Mouse (Mus musculus): ENCODE measurements at regions not wholly inside any gene's neighbourhood (a gene's known extent, or its start where the extent isn't known, plus 50 kb on each side); places are given as distances from the start of the nearest gene placed in this dataset.

DNA sequence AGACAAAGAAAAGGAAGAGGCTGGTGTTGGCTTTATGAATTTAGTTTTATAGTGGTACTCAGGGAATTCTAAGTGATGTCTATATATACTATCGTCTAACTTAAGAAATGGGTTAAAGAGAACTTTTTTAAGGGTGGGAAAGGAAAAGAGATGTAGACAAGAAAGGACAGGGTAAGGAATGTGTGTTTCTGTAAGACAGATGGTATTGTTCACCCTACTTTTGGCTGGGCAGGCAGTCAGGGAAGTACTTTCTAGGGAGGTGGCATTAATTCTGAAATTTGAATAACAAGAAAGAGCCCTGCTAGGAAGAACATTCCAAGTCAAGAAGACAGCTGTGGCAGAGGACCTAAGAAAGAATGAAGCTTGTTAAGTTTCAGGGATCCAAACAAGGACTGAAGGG lies 263.0 kb downstream of the Pik3r1 start:
- DNase-seq (ENCODE audit: low read depth), result no peak

DNA sequence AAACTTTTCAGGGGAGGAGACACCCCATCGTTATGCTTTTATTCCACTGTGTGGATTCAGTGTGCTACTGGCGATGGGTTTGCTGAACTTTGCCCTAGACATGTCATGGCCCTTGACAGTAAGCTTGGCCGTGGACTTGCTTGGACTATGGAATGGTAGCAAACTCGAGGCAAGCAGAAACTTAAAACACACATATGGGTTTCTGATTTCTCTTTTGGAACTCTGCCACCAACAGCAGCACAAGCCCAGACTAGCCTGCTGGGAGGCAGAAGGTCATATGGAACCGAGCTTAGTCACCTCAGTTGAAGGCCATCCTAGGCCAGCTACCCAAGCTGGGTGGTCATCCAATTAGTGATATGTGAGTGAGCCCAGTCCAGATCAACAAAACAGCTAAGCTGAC lies 263.8 kb downstream of the Pik3r1 start:
- no peak for DNase-seq (ENCODE audit: low read depth)

DNA sequence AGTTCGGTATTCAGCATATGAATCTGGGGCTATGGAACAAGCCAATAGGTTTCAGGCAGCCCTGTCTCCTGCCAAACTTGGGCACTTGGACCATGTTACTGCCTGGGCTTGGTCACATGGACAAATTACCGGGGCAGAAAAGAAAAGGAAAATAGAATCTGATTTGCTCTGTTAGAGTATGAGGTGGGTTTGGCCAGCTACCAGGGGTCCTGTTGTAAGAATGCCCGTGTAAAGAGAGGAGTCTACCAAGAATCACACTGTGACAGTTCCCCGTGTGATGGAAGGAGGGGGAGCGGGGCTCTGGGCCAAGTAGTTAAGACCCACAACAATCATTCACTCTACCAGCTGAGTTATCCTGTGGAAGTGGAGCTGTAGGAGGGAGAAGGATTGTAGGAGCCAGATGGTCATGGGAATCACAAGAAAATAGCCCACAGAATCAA lies 266.2 kb downstream of the Pik3r1 start:
- DNase-seq (ENCODE audit: low read depth), result no peak

DNA sequence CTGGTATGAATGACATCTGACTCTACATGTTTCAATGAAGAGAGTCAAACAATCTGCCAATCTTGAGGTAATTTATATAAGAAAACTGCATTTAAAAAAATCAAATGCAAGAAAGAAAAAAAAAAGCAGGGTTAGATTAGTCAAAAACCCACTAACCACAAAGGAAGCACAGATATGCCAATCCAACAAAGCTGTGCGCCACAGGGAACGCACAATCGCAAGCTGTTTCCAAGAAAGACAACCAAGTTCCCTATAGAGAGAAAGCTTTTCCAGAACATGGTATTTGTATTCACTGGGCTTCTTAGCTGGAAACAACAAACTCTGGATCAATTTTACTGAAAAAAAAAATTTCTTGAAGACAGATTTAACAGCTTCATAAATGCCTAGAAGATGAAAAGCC lies 267.0 kb downstream of the Pik3r1 start:
- no peak for DNase-seq (ENCODE audit: low read depth)

DNA sequence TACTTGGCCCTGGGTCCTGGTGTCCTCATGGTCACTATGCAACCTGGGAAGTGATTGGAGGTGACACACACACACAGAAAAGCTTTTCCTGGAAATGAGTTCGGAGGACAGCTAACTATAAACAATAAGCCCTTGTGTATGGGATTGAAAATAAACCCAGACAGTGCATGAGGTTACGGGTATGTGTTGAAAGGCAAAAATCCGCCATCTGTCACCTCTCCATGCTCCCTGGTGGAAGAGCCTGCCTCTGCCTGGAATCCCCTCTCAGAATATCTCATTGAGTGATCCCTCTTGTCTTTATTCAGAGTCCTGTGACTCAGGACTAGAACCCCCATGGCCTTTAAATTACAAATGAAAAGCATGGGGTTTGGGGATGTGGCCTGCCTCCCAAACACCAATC lies 276.2 kb downstream of the Pik3r1 start:
- no peak for DNase-seq (ENCODE audit: low read depth)

DNA sequence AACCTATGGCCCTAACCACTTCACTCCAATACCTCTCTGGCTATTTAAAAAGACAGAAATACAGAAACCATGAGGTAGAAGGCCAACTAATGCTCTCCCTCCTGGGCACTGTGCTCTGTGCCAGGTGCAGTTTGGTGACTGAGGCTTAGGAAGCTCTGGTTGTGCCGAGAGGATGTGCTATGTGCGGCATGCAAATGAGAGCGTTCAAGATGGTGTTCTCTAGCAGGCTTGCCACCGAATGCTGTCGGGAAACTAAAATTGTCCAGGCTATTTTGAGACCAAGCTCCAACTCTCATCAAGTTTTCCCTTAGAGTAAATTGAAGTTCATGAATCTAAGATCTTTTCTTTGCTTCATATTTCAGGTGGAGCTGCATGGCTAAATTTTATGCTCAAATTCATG lies 277.1 kb downstream of the Pik3r1 start:
- no peak for DNase-seq (ENCODE audit: low read depth)

DNA sequence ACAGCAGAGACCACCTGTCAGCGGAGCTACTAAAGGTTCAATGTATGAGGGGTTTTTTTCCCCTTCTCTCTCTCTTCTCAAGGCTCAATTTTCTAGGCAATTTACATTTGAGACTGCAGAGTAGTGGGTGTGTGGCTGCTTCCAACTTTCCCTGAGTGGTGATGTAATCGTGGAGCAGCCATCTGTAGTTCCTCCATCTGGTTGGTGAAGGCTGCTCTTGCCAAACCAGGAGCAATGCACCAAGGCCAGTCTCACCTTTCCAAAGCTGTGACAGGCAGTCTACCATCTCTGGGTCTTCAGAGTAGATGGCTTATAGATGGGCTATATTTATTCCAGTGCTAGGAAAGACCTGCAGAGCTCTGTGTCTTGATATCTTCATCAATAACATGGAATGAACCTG lies 280.4 kb downstream of the Pik3r1 start:
- no peak for DNase-seq (ENCODE audit: low read depth)

DNA sequence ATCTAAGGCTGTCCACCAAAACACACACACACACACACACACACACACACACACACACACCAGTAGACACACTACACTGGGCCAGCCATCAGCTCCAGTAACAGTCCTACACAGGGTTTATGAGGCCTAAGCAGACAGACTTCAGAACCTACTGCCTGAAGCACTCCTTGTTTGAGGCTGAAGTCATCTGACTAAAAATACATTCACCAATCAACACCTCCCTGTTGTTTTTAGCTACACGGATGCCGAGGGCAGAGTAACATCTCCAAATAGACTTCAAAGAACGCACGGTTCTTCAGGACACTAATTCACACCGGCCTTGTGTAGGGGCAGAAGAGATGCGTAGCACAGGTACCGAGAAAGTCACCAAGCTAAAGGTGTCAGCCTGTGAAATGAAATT lies 282.2 kb downstream of the Pik3r1 start:
- DNase-seq (ENCODE audit: low read depth), result no peak

DNA sequence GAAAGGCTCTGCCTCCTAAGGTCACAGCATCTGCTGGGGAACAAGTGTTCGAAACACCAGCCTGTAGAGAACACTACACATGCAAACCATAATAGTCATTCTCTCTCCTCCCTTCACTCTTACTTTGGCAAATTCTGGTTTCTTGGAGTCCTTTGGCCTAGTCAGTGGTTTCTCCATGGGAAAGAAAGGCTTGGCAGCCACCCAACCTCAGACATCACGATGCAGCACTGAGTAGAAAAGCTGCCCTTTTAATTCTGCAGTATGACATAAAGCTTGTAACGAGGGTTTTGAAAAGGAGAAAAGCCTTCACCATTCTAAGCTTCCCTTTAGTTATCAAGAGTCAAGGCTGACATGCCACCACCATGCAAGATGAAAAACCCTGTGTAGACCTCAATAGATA lies 284.2 kb downstream of the Pik3r1 start:
- no peak for DNase-seq (ENCODE audit: low read depth)

DNA sequence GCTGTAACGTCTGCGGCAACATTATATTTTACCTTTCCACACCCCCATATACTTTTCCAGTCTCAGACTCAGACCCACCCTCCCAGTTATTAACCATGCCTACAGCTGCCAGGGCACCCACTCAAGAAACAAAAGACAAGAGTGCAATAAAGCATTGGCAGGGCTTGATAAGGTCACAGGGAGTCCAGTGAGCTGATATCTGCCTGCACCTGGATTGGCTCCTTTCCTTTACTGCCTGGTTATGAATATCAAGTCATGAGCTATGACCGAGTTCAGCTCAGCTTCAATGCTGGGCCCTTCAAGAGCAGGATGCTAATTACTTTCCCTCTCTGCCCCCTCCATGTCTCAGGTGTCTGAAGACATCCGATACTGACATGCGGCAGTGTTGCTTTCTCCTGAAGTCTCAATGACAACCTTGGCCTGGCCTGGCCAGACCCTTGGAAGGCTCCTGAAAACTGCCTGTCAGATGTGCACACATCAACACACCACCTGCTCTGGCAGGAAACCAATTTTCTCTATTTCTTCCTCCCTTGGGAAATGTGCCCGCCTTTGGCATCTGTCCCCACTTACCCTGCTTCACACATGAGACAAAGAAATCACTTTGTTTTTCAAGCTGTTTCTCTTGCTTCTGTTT lies 286.3 kb downstream of the Pik3r1 start:
- no peak for DNase-seq (ENCODE audit: low read depth)

DNA sequence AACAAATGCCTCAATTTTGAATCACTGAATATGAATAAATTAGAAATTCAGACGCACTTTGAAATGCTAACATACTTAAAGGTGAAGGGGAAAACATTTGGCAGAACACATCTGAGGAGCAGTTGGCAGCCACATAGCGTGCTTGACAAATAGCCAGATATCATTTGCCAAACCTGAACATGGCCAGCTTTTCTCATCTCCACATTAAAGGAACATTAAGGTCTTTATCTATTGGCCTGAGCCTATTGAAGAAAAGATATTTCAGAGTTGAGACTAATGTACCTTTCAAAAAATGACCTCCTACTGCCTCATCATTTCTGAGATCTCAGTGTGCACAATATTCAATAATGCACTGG lies 288.7 kb downstream of the Pik3r1 start:
- no peak for DNase-seq (ENCODE audit: low read depth)

DNA sequence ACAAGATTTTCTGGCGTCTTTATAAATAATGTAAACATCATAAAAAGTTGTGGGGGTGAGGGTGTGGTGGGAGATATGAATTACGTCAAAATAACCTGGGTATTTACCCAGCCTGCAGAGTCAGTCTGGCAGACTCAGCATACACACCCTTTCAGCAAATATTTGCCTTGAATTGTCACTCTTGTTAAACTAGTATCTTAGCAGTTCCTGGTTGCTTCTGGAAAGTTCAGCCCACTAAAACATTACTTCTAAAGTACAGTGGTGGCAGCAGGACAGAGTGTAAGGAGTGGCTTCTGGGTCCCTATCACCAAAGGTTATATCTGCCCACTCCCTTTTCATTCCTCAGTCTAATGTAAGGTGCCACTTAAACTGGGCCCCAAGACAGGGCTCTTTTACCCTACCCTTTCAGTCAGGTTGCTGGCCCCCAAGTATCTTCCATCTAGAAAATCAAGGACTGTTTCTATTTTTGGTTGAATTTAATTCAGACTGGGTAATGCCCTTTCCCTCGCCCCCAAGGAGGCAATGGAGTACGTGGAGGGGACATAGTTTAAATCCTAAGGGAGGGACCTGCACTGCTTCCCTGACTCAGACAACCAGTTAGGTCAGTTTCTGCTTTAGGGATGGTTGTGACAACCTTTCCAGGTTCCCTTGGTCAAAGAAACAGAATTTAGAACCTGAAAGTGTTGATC lies 289.3 kb downstream of the Pik3r1 start:
- no peak for DNase-seq (ENCODE audit: low read depth)

DNA sequence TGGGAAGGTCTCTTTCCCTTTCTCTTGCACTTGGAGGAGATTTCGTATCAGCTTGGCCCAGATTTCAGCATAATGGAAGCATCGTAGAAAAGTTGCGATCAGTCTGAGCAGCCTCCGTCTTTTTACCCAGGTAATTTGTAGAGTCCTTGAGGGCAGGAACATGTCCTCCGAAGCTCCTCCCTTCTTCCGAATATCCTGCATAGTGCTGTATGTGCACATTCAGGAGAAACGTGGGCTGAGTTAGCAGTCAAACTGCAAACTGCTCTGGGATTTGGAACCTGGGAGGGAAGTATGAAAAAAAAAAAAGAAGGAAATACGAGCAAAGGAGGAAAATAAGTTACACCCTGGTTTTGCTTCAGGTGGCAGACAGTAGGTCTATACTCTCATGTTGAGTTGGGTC lies 294.7 kb downstream of the Pik3r1 start:
- DNase-seq (ENCODE audit: low read depth), result no peak

DNA sequence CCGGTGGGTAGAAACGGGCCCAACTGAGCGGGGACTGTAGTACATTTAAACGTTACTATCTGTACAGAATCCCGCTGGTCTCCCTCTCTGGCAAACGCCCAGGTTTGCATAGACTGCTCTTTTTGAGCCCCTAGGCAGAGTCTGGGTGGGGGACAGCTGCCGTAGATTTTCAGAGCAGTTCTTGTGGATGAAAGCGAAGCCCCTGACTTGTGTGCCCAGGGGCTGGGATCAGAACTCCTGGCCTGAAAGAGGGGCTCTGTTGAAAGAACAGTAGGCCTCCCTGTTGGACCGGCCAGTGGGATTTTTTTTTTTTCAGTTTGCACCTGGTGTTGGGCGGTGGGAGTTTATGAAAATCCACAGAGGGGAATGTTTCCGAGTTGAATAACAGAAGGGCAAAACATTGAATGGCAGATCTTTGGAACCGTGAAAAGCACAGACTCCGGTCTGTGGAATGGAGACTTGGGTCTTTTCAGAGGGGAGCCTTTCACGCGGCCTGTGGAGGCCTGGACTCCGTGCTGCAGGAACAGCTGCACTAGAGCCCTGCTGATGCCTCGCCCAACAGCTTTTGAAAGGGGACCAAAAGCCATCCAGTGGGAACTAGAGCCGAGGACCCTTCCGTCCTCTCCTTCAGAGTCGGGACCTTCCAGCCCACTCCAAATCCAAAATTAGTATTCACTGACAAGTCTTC lies 297.3 kb downstream of the Pik3r1 start:
- DNase-seq (ENCODE audit: low read depth), result no peak

DNA sequence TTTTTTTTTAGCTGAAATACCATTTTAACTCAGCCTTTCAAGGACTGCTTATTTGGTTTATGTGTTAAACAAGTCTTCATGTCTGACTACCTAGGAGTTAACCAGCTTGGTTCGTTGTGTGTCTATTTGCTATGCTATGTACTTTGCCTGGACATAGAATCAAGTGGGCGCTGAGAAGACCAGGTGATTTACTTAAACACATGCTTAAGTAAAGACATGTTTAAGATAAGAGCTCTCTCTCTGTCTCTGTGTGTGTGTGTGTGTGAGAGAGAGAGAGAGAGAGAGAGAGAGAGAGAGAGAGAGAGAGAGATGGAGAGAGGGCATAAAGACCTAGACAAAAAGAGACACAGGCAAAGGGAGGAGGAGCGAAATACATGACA lies 302.3 kb downstream of the Pik3r1 start:
- no peak for DNase-seq (ENCODE audit: low read depth)

DNA sequence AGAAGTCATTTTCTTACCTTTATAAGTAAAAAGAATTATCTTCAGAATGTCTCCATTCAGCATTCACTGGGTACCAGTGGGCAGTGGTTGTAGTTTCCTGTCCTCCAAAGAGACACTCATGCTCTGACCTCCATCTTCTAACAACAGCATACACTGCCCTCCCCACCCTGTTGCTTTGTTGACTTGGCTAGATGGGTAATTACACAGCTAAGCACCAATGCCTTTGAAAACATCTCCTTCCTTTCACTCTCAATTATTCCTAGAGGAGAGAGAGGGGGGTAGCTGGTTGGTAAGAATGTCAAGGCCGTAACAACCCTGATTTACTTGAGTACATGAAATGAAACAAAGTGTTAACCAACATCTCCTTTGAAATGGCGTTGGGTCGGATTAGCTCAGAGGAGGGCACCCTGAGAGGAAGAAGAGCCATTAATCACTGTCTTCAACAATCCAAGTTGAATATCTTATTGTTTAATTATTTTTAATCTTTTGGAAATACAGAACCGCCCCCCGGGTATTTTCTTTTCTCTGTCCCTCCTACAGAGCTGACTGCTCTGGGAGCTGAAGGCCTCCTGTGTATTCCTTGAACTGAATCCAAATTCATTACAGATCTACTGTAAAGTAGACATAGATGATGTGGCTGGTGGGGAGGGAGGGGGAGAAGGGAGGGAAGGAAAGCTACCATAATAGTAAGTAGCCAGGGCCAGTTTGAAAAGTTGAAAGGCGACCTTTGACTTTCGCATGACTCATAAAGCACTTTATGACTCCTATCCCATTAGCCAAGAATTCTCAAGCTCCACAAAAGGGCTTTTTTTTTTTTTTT lies 302.9 kb downstream of the Pik3r1 start:
- DNase-seq (ENCODE audit: low read depth), result no peak

DNA sequence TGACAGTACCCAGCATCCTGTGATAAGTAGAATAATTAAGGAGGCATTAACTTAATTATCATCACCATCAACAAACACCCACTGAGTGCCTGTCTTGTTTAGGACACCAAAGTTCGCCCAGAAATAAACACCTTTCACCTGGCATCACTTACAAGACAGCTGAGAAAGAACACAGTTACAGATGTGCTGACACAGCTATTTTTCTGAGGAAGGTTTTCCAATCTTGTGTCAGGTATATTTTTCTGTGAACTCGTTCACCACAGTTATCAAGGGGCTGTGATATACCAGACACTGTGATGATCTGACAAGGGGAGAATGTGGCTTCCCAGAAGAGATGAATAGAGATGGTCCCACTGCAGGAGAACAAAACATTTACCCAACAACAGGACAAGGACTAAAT lies 311.1 kb downstream of the Pik3r1 start:
- DNase-seq (ENCODE audit: low read depth), result no peak

DNA sequence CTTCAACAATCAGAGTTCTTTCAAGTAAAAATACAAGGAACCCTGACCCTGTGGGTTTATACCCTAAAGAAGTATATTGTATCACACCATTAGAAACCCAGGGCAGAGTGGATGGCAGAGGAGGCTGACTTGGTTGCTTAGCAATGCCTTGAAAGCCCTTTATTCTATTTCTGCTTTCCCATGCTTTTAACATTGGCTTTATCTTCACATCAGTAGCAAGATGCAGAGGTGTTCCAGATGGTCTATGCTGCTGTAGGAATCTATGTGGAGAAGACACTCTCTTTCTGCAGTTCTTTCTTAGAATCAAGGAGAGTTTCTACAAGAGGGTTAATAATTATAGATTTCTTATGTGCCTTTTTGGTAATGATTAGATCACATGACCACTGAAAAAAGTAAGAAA lies 313.7 kb downstream of the Pik3r1 start:
- DNase-seq (ENCODE audit: low read depth), result no peak

DNA sequence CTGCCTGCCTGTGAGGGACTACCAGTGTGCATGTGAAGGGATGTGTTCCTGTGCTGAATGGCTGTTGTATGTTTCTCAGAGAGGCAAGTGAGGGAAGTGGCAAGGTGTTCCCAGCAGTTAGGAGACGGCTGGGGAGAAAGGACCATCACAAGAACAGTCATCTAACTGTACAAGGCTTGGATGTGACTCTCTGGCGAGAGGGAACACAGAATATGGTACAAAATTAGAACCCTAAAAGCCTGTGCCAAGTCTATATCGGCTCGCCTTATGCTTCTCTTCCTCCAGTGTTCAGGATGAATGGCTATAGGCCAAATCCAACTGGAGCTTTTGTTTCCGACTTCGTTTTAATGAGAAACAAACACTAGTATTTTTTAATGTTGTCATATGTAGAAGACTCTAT lies 317.5 kb downstream of the Pik3r1 start:
- DNase-seq (ENCODE audit: low read depth), result no peak

DNA sequence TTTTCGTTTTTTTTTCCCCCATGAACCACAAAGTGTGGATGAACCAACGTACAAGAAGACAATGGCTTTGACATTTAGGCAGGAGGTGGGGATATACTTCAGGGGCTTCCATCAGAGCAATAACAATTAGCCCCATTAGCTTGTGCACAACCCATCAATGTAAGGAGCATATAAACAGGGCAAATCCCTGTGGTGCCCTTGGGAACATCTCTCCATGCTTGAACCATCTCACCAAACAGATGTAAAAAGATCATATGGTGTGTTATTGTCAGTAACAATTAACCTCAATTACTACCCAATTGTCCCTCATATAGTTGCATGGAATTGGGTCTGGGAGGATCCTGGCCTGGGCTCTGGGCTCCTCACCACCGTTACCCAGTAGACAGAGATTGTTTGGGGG lies 328.5 kb downstream of the Pik3r1 start:
- no peak for DNase-seq (ENCODE audit: low read depth)

DNA sequence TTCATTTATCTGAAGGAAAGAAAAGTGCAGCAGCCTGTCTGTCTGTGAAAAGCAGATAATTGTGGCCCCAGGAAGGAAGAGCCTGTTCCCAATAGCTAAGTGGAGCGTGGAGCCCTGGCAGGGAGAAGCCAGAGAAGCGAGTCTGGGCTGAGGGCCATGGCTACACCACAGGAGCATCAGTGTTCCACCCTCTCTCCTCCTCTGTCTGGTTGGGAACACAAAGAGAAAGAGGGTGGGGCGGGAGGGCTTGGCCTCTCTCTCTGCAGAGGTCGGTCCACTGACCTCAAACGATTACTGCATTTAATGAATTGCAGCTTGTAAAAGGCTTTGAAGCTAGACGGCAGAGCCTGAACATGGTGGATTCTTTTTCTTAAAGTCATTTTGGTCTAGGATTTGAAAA lies 329.0 kb downstream of the Pik3r1 start:
- no peak for DNase-seq (ENCODE audit: low read depth)

DNA sequence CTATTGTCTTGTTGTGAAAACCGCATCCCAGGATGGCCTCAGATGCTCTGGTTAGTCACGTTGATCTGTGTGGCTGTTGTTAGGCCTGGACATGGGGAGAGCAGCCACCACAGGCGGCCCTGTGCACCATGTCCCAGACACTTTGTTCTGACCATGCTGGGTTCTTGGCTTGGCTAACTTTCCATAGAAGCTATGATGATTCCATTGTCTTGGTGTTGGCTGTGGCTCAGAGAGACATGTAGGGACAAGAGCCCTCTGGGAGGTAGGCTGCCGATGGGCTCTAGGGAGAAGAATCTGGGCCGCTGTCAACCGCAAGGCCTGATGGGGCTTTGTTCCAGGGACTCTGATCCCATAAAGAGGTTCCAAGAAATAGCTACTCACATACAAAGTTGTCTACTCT lies 334.9 kb downstream of the Pik3r1 start:
- DNase-seq (ENCODE audit: low read depth), result no peak

Measured in c-Kit-positive CD71-positive TER-119-negative erythroid progenitor cells, embryonic 14.5 days (primary cell).